ENCODE assay signal across 9 mouse cellular contexts in the genomic region with DNA sequence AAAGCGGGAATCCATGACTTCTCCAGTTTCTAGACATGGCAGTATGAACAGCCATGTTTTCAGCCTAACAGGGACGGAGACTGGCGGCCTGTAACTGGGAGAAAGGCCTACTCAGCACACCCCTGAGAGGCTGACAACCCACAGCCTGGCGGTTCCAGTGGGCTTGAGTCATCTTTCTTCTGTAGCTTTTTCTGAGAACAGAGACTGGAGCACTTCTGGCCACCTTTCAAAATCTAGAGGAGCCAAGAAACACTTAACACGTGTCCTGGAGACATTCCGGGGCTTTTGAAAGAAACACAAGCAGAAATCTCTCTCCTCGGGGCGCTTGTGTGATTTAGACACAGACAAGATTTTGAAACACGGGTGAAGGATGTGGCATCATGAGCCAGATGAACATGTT.
DNase-seq lines count a peak whose midpoint lies in the region; ATAC-seq and TF ChIP-seq lines count a peak whose summit lies in the region.
"Had no signal": no experiment of that assay in that cellular context is flagged by ENCODE, and none has a peak within 500 bp of the region (broad histone marks: within the 10 kb centered on the region; RNA-seq: fewer than 3 reads in every experiment).

No protein-coding gene starts in this region.

- no peaks in the 10 kb centered on the region for H3K9me3 ChIP-seq in heart, embryonic 11.5 days (replicated peaks; ENCODE audit: control insufficient read depth, low read length)
- no peaks in the 10 kb centered on the region for H3K9me3 ChIP-seq in limb, embryonic 14.5 days (ENCODE audit: control insufficient read depth, low read length)
- H3K9me3 ChIP-seq: hindbrain, embryonic 13.5 days had no signal

- peaks cover 21% of the 10 kb centered on the region for H3K4me1 ChIP-seq in heart, embryonic 11.5 days (ENCODE audit: control insufficient read depth, insufficient read depth, low read length)
- H3K4me1 ChIP-seq in limb, embryonic 14.5 days (ENCODE audit: control insufficient read depth, insufficient read depth, low read length), result peaks cover 21% of the 10 kb centered on the region
- no peaks in the 10 kb centered on the region; the same call in 1 of the 2 replicates for H3K4me1 ChIP-seq in cerebellum, adult 2 months (ENCODE audit: control insufficient read depth, insufficient read depth, low read length)

- TF ChIP-seq CTCF in cerebellum, adult 2 months (IDR thresholded peaks at IDR 0.05; ENCODE audit: borderline replicate concordance, insufficient read depth, low read depth, low read length), result no peak

- peak; percentile 95 for DNase-seq in heart, adult 11 months
- peak; percentile 95 for DNase-seq in 3T3-L1 (ENCODE audit: low read depth, low spot score)
- peak; percentile 37 for DNase-seq in gastrocnemius, postnatal 10 days
- peak; percentile 74 for DNase-seq in limb, embryonic 14.5 days (ENCODE audit: low spot score)
- DNase-seq in cerebellum, adult 2 months, result no peak
- no peak for DNase-seq in layer of hippocampus, adult 9-10 months (ENCODE audit: low spot score)
- DNase-seq in thymus, adult 18-20 months, result no peak

- no peaks in the 10 kb centered on the region for H3K27me3 ChIP-seq in heart, embryonic 11.5 days (ENCODE audit: control insufficient read depth, insufficient read depth, low read length)
- H3K27me3 ChIP-seq in limb, embryonic 14.5 days (ENCODE audit: control insufficient read depth, insufficient read depth, low read length), result no peaks in the 10 kb centered on the region
- H3K27me3 ChIP-seq in cerebellum, adult 2 months (ENCODE audit: control insufficient read depth, insufficient read depth, low read length), result no peaks in the 10 kb centered on the region

- no peaks in the 10 kb centered on the region for H3K36me3 ChIP-seq in heart, embryonic 11.5 days (ENCODE audit: control insufficient read depth, insufficient read depth, low read length)
- no peaks in the 10 kb centered on the region for H3K36me3 ChIP-seq in limb, embryonic 14.5 days (ENCODE audit: control insufficient read depth, insufficient read depth, low read length)
- H3K36me3 ChIP-seq: hindbrain, embryonic 13.5 days had no signal

- H3K9ac ChIP-seq in heart, embryonic 11.5 days (ENCODE audit: low read depth, low read length), result no peak overlapping the region
- no peak overlapping the region for H3K9ac ChIP-seq in limb, embryonic 14.5 days (ENCODE audit: low read depth, low read length, severe bottlenecking)
- H3K9ac ChIP-seq: hindbrain, embryonic 13.5 days had no signal

- no peak overlapping the region for H3K27ac ChIP-seq in heart, embryonic 11.5 days (ENCODE audit: low read depth, low read length)
- H3K27ac ChIP-seq in limb, embryonic 14.5 days (replicated peaks; ENCODE audit: low read depth, low read length), result peak overlapping the region; percentile 53
- H3K27ac ChIP-seq in cerebellum, adult 2 months (ENCODE audit: insufficient read depth, low read length), result no peak overlapping the region
- H3K27ac ChIP-seq: hindbrain, embryonic 13.5 days had no signal

- no peak overlapping the region for H3K4me2 ChIP-seq in heart, embryonic 11.5 days
- no peak overlapping the region for H3K4me2 ChIP-seq in limb, embryonic 14.5 days (replicated peaks; ENCODE audit: low read depth, low read length, severe bottlenecking)
- H3K4me2 ChIP-seq: hindbrain, embryonic 13.5 days had no signal

- TF ChIP-seq POLR2A in limb, embryonic 14.5 days (IDR thresholded peaks at IDR 0.05; ENCODE audit: borderline replicate concordance, extremely low read depth, insufficient read depth, insufficient read length), result no peak
- TF ChIP-seq POLR2A in cerebellum, adult 2 months (IDR thresholded peaks at IDR 0.05; ENCODE audit: borderline replicate concordance, insufficient read depth, low read length), result no peak

- no peak for ATAC-seq in heart, embryonic 11.5 days (replicated peaks; ENCODE audit: insufficient number of reproducible peaks, low FRiP score, low TSS enrichment)
- ATAC-seq in limb, embryonic 14.5 days (ENCODE audit: low FRiP score, low read depth), result no peak

- H3K4me3 ChIP-seq in heart, embryonic 11.5 days (ENCODE audit: low read depth, low read length), result no peak overlapping the region
- H3K4me3 ChIP-seq in limb, embryonic 14.5 days (replicated peaks; ENCODE audit: low read length), result no peak overlapping the region
- no peak overlapping the region for H3K4me3 ChIP-seq in cerebellum, adult 2 months (replicated peaks; ENCODE audit: insufficient read depth, low read depth, low read length)
- H3K4me3 ChIP-seq: hindbrain, embryonic 13.5 days had no signal

- 85% methylated on average over 9 of the region's 9 CpGs for WGBS in heart, embryonic 11.5 days (ENCODE audit: insufficient replicate concordance)
- WGBS in limb, embryonic 14.5 days, result 63% methylated on average over 9 of the region's 9 CpGs
- WGBS in cerebellum, adult 2 months, result 69% methylated on average over 9 of the region's 9 CpGs

Comparison
In these comparisons a context has a peak if more than half of its experiments do, and no peak if none do; other contexts are left out.
1. DNase-seq: peak in heart, adult 11 months (single experiment), 3T3-L1 (single experiment), gastrocnemius, postnatal 10 days (single experiment) and limb, embryonic 14.5 days (single experiment); none in cerebellum, adult 2 months (0 of 2), layer of hippocampus, adult 9-10 months (single experiment) and thymus, adult 18-20 months (0 of 2).